Mouse (Mus musculus): Measurements from ENCODE around the gene Cav2. TPM values are rescaled to one million over a fixed set of nuclear protein-coding genes. Genes with fewer than 3 reads are reported as not detected.

Cav2 gene
- polyA plus RNA-seq, 1 experiment: 4.7 TPM

- TF ChIP-seq EP300 (IDR thresholded peaks at IDR 0.05; ENCODE audit: insufficient read depth, low read depth, low read length) (no peak), POLR2A (IDR thresholded peaks at IDR 0.05; ENCODE audit: insufficient read depth, low read length) (no peak), CTCF (IDR thresholded peaks at IDR 0.05; ENCODE audit: low read depth, low read length) (no peak)
- Histone ChIP-seq H3K27me3 (ENCODE audit: control insufficient read depth, insufficient read depth, low read length, poor library complexity, severe bottlenecking) (no peaks in the 10 kb centered on the region; the same call in 1 of the 2 replicates), H3K36me3 (ENCODE audit: control insufficient read depth, insufficient read depth, low read length, poor library complexity, severe bottlenecking) (no peaks in the 10 kb centered on the region), H3K9me3 (replicated peaks; ENCODE audit: control insufficient read depth, insufficient read depth, low read length, poor library complexity, severe bottlenecking) (no peaks in the 10 kb centered on the region), H3K4me3 (ENCODE audit: low read depth, low read length) (peak within 1 kb of the TSS; percentile 52), H3K27ac (ENCODE audit: insufficient read depth, low read length) (no peak within 1 kb of the TSS), H3K4me1 (ENCODE audit: control insufficient read depth, insufficient read depth, low read length) (peaks cover 2% of the 10 kb centered on the region), H3K9ac (ENCODE audit: low read depth, poor library complexity, severe bottlenecking) (no peak within 1 kb of the TSS)
These were observed 25.1 kb downstream of the Cav2 start, which contains the start of gene Cav1 for GRCm38 (mm10) chr6:17305954-17306601. Gene Cav1 (plus strand): TSS chr6:17306335.

GRCm38 (mm10) chr6:17306602-17307325, 25.8 kb downstream of the Cav2 start:
- Histone ChIP-seq H3K9me3 (replicated peaks; ENCODE audit: control insufficient read depth, insufficient read depth, low read length, poor library complexity, severe bottlenecking) (no peaks in the 10 kb centered on the region), H3K36me3 (ENCODE audit: control insufficient read depth, insufficient read depth, low read length, poor library complexity, severe bottlenecking) (no peaks in the 10 kb centered on the region), H3K27ac (ENCODE audit: insufficient read depth, low read length) (no peak overlapping the region), H3K9ac (ENCODE audit: low read depth, poor library complexity, severe bottlenecking) (no peak overlapping the region), H3K27me3 (ENCODE audit: control insufficient read depth, insufficient read depth, low read length, poor library complexity, severe bottlenecking) (no peaks in the 10 kb centered on the region; the same call in 1 of the 2 replicates), H3K4me3 (ENCODE audit: low read depth, low read length) (peak overlapping the region; percentile 52), H3K4me1 (ENCODE audit: control insufficient read depth, insufficient read depth, low read length) (peaks cover 2% of the 10 kb centered on the region)
- no peak for TF ChIP-seq CTCF (IDR thresholded peaks at IDR 0.05; ENCODE audit: low read depth, low read length)
- TF ChIP-seq EP300 (IDR thresholded peaks at IDR 0.05; ENCODE audit: insufficient read depth, low read depth, low read length): no peak
- TF ChIP-seq POLR2A (IDR thresholded peaks at IDR 0.05; ENCODE audit: insufficient read depth, low read length): no peak

GRCm38 (mm10) chr6:17307461-17308115, 26.6 kb downstream of the Cav2 start:
- H3K4me3 ChIP-seq (ENCODE audit: low read depth, low read length): peak overlapping the region; percentile 27
- H3K9ac ChIP-seq (ENCODE audit: low read depth, poor library complexity, severe bottlenecking): no peak overlapping the region
- no peaks in the 10 kb centered on the region; the same call in 1 of the 2 replicates for H3K27me3 ChIP-seq (ENCODE audit: control insufficient read depth, insufficient read depth, low read length, poor library complexity, severe bottlenecking)
- no peaks in the 10 kb centered on the region for H3K36me3 ChIP-seq (ENCODE audit: control insufficient read depth, insufficient read depth, low read length, poor library complexity, severe bottlenecking)
- no peaks in the 10 kb centered on the region for H3K9me3 ChIP-seq (replicated peaks; ENCODE audit: control insufficient read depth, insufficient read depth, low read length, poor library complexity, severe bottlenecking)
- H3K27ac ChIP-seq (ENCODE audit: insufficient read depth, low read length): no peak overlapping the region
- TF ChIP-seq POLR2A (IDR thresholded peaks at IDR 0.05; ENCODE audit: insufficient read depth, low read length) (no peak), CTCF (IDR thresholded peaks at IDR 0.05; ENCODE audit: low read depth, low read length) (peak; percentile 41)
- peaks cover 2% of the 10 kb centered on the region for H3K4me1 ChIP-seq (ENCODE audit: control insufficient read depth, insufficient read depth, low read length)

DNA sequence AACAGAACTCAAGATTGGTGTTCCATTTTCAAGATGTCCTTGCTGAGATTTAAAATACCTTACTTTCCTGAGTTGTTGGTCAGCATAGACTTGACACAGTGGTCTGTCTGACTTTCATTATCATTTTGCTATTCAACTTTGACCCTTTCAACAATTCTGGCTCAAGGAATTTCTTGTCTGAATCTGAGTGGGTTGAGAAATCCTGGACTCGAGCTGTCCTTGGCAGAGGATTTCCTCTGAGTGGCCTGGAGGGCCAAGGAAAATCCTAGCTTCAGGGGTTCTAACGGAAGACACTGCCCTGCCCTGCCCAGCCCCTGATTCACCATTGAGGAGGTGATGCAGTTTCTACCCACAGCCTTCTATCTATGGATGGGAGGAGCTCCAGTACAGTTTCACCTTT, 27.7 kb downstream of the Cav2 start:
- H3K27me3 ChIP-seq (ENCODE audit: control insufficient read depth, insufficient read depth, low read length, poor library complexity, severe bottlenecking): no peaks in the 10 kb centered on the region; the same call in 1 of the 2 replicates
- H3K9ac ChIP-seq (ENCODE audit: low read depth, poor library complexity, severe bottlenecking): no peak overlapping the region
- no peaks in the 10 kb centered on the region for H3K36me3 ChIP-seq (ENCODE audit: control insufficient read depth, insufficient read depth, low read length, poor library complexity, severe bottlenecking)
- H3K27ac ChIP-seq (ENCODE audit: insufficient read depth, low read length): no peak overlapping the region
- no peaks in the 10 kb centered on the region for H3K9me3 ChIP-seq (replicated peaks; ENCODE audit: control insufficient read depth, insufficient read depth, low read length, poor library complexity, severe bottlenecking)
- no peak overlapping the region for H3K4me3 ChIP-seq (ENCODE audit: low read depth, low read length)
- TF ChIP-seq POLR2A (IDR thresholded peaks at IDR 0.05; ENCODE audit: insufficient read depth, low read length) (no peak), EP300 (IDR thresholded peaks at IDR 0.05; ENCODE audit: insufficient read depth, low read depth, low read length) (no peak), CTCF (IDR thresholded peaks at IDR 0.05; ENCODE audit: low read depth, low read length) (no peak)
- H3K4me1 ChIP-seq (ENCODE audit: control insufficient read depth, insufficient read depth, low read length): peaks cover 2% of the 10 kb centered on the region

DNA sequence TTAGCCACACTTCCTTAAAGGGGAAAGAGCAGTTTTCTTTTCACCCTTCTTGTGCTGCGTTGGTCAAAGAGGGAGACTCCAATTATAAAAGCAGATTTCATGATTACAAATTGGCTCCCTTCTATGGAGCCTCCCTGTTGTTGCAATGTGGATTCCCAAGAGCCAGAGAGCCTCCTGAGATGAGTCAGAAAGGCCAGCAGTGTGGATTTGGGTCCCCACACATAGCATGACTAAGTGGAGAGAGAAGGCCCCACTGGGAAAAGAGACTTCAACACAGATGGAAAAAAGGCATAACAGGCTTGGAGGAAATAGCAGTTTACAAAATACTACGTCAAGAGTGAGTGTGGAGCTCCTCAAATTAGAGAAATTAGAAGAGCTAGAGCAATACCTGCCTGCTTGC, 28.3 kb downstream of the Cav2 start:
- no peak overlapping the region for H3K4me3 ChIP-seq (ENCODE audit: low read depth, low read length)
- H3K9me3 ChIP-seq (replicated peaks; ENCODE audit: control insufficient read depth, insufficient read depth, low read length, poor library complexity, severe bottlenecking): no peaks in the 10 kb centered on the region
- H3K36me3 ChIP-seq (ENCODE audit: control insufficient read depth, insufficient read depth, low read length, poor library complexity, severe bottlenecking): no peaks in the 10 kb centered on the region
- no peaks in the 10 kb centered on the region; the same call in 1 of the 2 replicates for H3K27me3 ChIP-seq (ENCODE audit: control insufficient read depth, insufficient read depth, low read length, poor library complexity, severe bottlenecking)
- no peak overlapping the region for H3K9ac ChIP-seq (ENCODE audit: low read depth, poor library complexity, severe bottlenecking)
- no peak overlapping the region for H3K27ac ChIP-seq (ENCODE audit: insufficient read depth, low read length)
- no peak for TF ChIP-seq POLR2A (IDR thresholded peaks at IDR 0.05; ENCODE audit: insufficient read depth, low read length)
- no peak for TF ChIP-seq EP300 (IDR thresholded peaks at IDR 0.05; ENCODE audit: insufficient read depth, low read depth, low read length)
- no peak for TF ChIP-seq CTCF (IDR thresholded peaks at IDR 0.05; ENCODE audit: low read depth, low read length)
- H3K4me1 ChIP-seq (ENCODE audit: control insufficient read depth, insufficient read depth, low read length): peaks cover 2% of the 10 kb centered on the region
